Mouse (Mus musculus) bone marrow, adult 2 months (tissue): ENCODE results near the gene Ppox. TPM values are rescaled to one million over a fixed set of nuclear protein-coding genes. Genes with fewer than 3 reads are reported as not detected.
"Not testable (repeated sequence)": the region's sequence is repeated elsewhere in the genome, so short reads cannot be mapped to it uniquely, and the experiment has no call there.

Experiments
- H3K27ac ChIP-seq: fragments of 200-500 bp; 2 replicates; pipeline ENCODE4 v1.5.1; 2012; ENCODE audit warnings: low read depth, mild to moderate bottlenecking, control low read depth, inconsistent platforms, low read length; ENCODE audit not compliant: control insufficient read depth, poor library complexity, insufficient read depth
- H3K4me1 ChIP-seq: fragments of 200-500 bp; 2 replicates; pipeline ENCODE4 v1.6.1; 2011; ENCODE audit warnings: low read length; ENCODE audit not compliant: control insufficient read depth, insufficient read depth
- H3K4me3 ChIP-seq: fragments of 200-500 bp; replicated peaks from 2 replicates; pipeline ENCODE3; 2011; ENCODE audit warnings: mild to moderate bottlenecking, low read depth, low read length, control low read depth; ENCODE audit not compliant: control insufficient read depth
- CTCF ChIP-seq: fragments of 200-500 bp; IDR thresholded peaks from 2 replicates; pipeline ENCODE4 v1.5.1; 2011; ENCODE audit warnings: low read length, control low read depth; ENCODE audit not compliant: control insufficient read depth, insufficient read depth
- POLR2A ChIP-seq: fragments of 200-500 bp; IDR thresholded peaks from 2 replicates; pipeline ENCODE4 v1.6.1; 2011; ENCODE audit warnings: low read depth, mild to moderate bottlenecking, control low read depth, low read length, borderline replicate concordance; ENCODE audit not compliant: control insufficient read depth
- WGBS: fragments of 180-500 bp; shearing (Covaris S2); methylation state at CpG from one replicate; pipeline ENCODE4 v1.1.7; 2018; 5-methylcytosine and 5-hydroxymethylcytosine counted together
- polyA plus RNA-seq: library from polyadenylated mRNA; stranded (reverse); fragments of >200 nt; gene quantifications from 2 replicates; pipeline ENCODE4 v1.2.4, GENCODE M21; 2011; ENCODE audit warnings: low replicate concordance; ENCODE audit not compliant: missing spikeins, insufficient read depth, insufficient read length

The Ppox gene
- polyA plus RNA-seq, 1 experiment, result 282 TPM

GRCm38 (mm10) chr1:171247453-171247841 is 33.5 kb downstream of the Ppox start:
- TF ChIP-seq CTCF (no peak), POLR2A (no peak)
- peaks cover 2% of the 10 kb centered on the region; the same call in 1 of the 2 replicates for H3K4me1 ChIP-seq
- 14% methylated on average over 13 of the region's 13 CpGs for WGBS

GRCm38 (mm10) chr1:171246709-171247452 is 34.1 kb downstream of the Ppox start:
- Histone ChIP-seq H3K27ac (peak overlapping the region; percentile 48), H3K4me3 (peak overlapping the region; percentile 83), H3K4me1 (peaks cover 2% of the 10 kb centered on the region; the same call in 1 of the 2 replicates)
- WGBS, result under 1% methylated on average over 41 of the region's 41 CpGs
- peak; percentile 86 for TF ChIP-seq CTCF
- TF ChIP-seq POLR2A, result peak; percentile 84; the same call in 1 of the 2 replicates

More at GRCm38 (mm10) chr1:171247453-171247841, 33.5 kb downstream of the Ppox start:
- H3K27ac ChIP-seq, result peak overlapping the region; percentile 48
- H3K4me3 ChIP-seq, result peak overlapping the region; percentile 73

- TF ChIP-seq CTCF, result no peak
- TF ChIP-seq POLR2A, result no peak
- Histone ChIP-seq H3K4me3 (no peak overlapping the region), H3K4me1 (peaks cover 2% of the 10 kb centered on the region; the same call in 1 of the 2 replicates), H3K27ac (no peak overlapping the region)
- WGBS, result 90% methylated on average over 8 of the region's 8 CpGs
Observed at GRCm38 (mm10) chr1:171245353-171245752, 35.6 kb downstream of the Ppox start.

GRCm38 (mm10) chr1:171241952-171242351 is 39.0 kb downstream of the Ppox start:
- WGBS, result 89% methylated on average over 12 of the region's 12 CpGs
- H3K4me3 ChIP-seq, H3K27ac ChIP-seq, H3K4me1 ChIP-seq: not testable (repeated sequence)

- Histone ChIP-seq H3K27ac (no peak overlapping the region), H3K4me1 (no peaks in the 10 kb centered on the region), H3K4me3 (no peak overlapping the region)
- TF ChIP-seq CTCF (no peak), POLR2A (no peak)
- 90% methylated on average over 10 of the region's 10 CpGs for WGBS
Observed at GRCm38 (mm10) chr1:171240911-171241310, 40.1 kb downstream of the Ppox start.

GRCm38 (mm10) chr1:171239992-171240744 is 40.8 kb downstream of the Ppox start:
- no peak overlapping the region for H3K4me3 ChIP-seq
- WGBS, result 87% methylated on average over 15 of the region's 15 CpGs
- TF ChIP-seq POLR2A (no peak), CTCF (no peak)
- no peaks in the 10 kb centered on the region; the same call in 1 of the 2 replicates for H3K4me1 ChIP-seq
- H3K27ac ChIP-seq, result no peak overlapping the region

- TF ChIP-seq POLR2A (no peak), CTCF (peak; percentile 92)
- H3K4me3 ChIP-seq, result no peak overlapping the region
- H3K4me1 ChIP-seq, result peaks cover 2% of the 10 kb centered on the region; the same call in 1 of the 2 replicates
- H3K27ac ChIP-seq, result no peak overlapping the region
- 64% methylated on average over 14 of the region's 14 CpGs for WGBS
Observed at GRCm38 (mm10) chr1:171238463-171238862, 42.5 kb downstream of the Ppox start.

GRCm38 (mm10) chr1:171237438-171237837 is 43.5 kb downstream of the Ppox start:
- no peak overlapping the region for H3K27ac ChIP-seq
- WGBS, result 94% methylated on average over 6 of the region's 6 CpGs
- H3K4me3 ChIP-seq, result no peak overlapping the region
- TF ChIP-seq POLR2A (no peak), CTCF (no peak)
- peaks cover 2% of the 10 kb centered on the region; the same call in 1 of the 2 replicates for H3K4me1 ChIP-seq

GRCm38 (mm10) chr1:171235791-171236190 is 45.2 kb downstream of the Ppox start:
- no peak overlapping the region for H3K27ac ChIP-seq

More at GRCm38 (mm10) chr1:171235791-171236190, 45.2 kb downstream of the Ppox start:
- no peak for TF ChIP-seq CTCF
- TF ChIP-seq POLR2A, result no peak
- 77% methylated on average over 4 of the region's 4 CpGs for WGBS
- peaks cover 2% of the 10 kb centered on the region; the same call in 1 of the 2 replicates for H3K4me1 ChIP-seq
- H3K4me3 ChIP-seq, result no peak overlapping the region
